Mouse (Mus musculus) bone marrow macrophage, adult 2 months (primary cell): ENCODE measurements around the gene Poldip2.

Source experiments
- CTCF ChIP-seq: IDR thresholded peaks from 2 replicates; pipeline ENCODE4 v1.5.1; 2012; ENCODE audit warnings: low read depth, mild to moderate bottlenecking, low read length, moderate library complexity
- POLR2A ChIP-seq: IDR thresholded peaks from 2 replicates; pipeline ENCODE4 v1.6.1; 2012; ENCODE audit warnings: mild to moderate bottlenecking, low read depth, low read length, borderline replicate concordance

GRCm38 (mm10) chr11:78534516-78534915 lies 22.5 kb downstream of the Poldip2 start:
- TF ChIP-seq POLR2A (no peak), CTCF (no peak)
